Mouse (Mus musculus) midbrain, postnatal 0 days (tissue): ENCODE measurements around the gene C1ra. TPM values are rescaled to one million over a fixed set of nuclear protein-coding genes. Genes with fewer than 3 reads are reported as not detected.
A peak's percentile ranks its signal among the peaks of the same experiment; 100 is the strongest.
"Not testable (repeated sequence)": the region's sequence is repeated elsewhere in the genome, so short reads cannot be mapped to it uniquely, and the experiment has no call there.

Experiments
- ATAC-seq: fragments of 200-750 bp; cut with Nextera tagmentation; 2 replicates; pipeline ENCODE4 v1.8.0; 2017; ENCODE audit warnings: moderate number of reproducible peaks, mild to moderate bottlenecking, moderate TSS enrichment, moderate library complexity; ENCODE audit not compliant: low FRiP score
- DNase-seq: peaks from one replicate; pipeline ENCODE4 v3.0.0-alpha.2; 2015; ENCODE audit warnings: low spot score
- H3K27ac ChIP-seq: fragments of 300-500 bp; sonication (generic); 2 replicates; pipeline ENCODE4 v1.5.1; 2014; ENCODE audit warnings: low read depth, mild to moderate bottlenecking, low read length, mixed read lengths
- H3K27me3 ChIP-seq: fragments of 300-500 bp; sonication (generic); 2 replicates; pipeline ENCODE4 v1.6.1; 2014; ENCODE audit warnings: low read length, control low read depth, mixed read lengths; ENCODE audit not compliant: insufficient read depth
- H3K36me3 ChIP-seq: fragments of 300-500 bp; sonication (generic); 2 replicates; pipeline ENCODE4 v1.6.1; 2014; ENCODE audit warnings: low read length, control low read depth, mixed read lengths; ENCODE audit not compliant: insufficient read depth
- H3K4me1 ChIP-seq: fragments of 300-500 bp; sonication (generic); 2 replicates; pipeline ENCODE4 v1.6.1; 2014; ENCODE audit warnings: mild to moderate bottlenecking, control low read depth, antibody characterized with exemption, low read length, mixed read lengths; ENCODE audit not compliant: insufficient read depth
- H3K4me2 ChIP-seq: fragments of 300-500 bp; sonication (generic); 2 replicates; pipeline ENCODE4 v1.6.1; 2014; ENCODE audit warnings: low read depth, mild to moderate bottlenecking, low read length, mixed read lengths; ENCODE audit not compliant: poor library complexity, severe bottlenecking
- H3K4me3 ChIP-seq: fragments of 300-500 bp; sonication (generic); 2 replicates; pipeline ENCODE4 v1.5.1; 2014; ENCODE audit warnings: low read depth, mild to moderate bottlenecking, low read length, moderate library complexity
- H3K9ac ChIP-seq: fragments of 300-500 bp; sonication (generic); replicated peaks from 2 replicates; pipeline ENCODE4 v1.6.1; 2014; ENCODE audit warnings: mild to moderate bottlenecking, low read length, moderate library complexity, mixed read lengths; ENCODE audit not compliant: poor library complexity, severe bottlenecking
- H3K9me3 ChIP-seq: fragments of 300-500 bp; sonication (generic); 2 replicates; pipeline ENCODE4 v1.6.1; 2016; ENCODE audit warnings: low read length, control low read depth
- CTCF ChIP-seq: IDR thresholded peaks from 2 replicates; pipeline ENCODE4 v1.5.1; 2016; ENCODE audit warnings: antibody characterized with exemption, mild to moderate bottlenecking
- WGBS: fragments of 180-500 bp; shearing (Covaris S2); extraction: QIAGEN DNeasy Blood & Tissue Kit; methylation state at CpG from one replicate; pipeline ENCODE4 v1.1.7; 2014; 5-methylcytosine and 5-hydroxymethylcytosine counted together
- polyA plus RNA-seq: library from polyadenylated mRNA; unstranded; fragments of >200 nt; fragmentation: Nextera tagmentation; extraction: Ambion mirVana; gene quantifications from 2 replicates; pipeline ENCODE4 v1.2.1, GENCODE M21; 2015
- total RNA-seq: library from RNA; depleted of rRNA; stranded (reverse); fragments of >200 nt; gene quantifications from 2 replicates; pipeline ENCODE4 v1.2.3, GENCODE M21; 2014

Gene C1ra
- total and polyA plus RNA-seq, 2 experiments from 2014 or later = 0.49 to 0.54 TPM

GRCm38 (mm10) chr6:124545425-124545824, 33.2 kb downstream of the C1ra start:
- Histone ChIP-seq H3K36me3 (no peaks in the 10 kb centered on the region), H3K9me3 (no peaks in the 10 kb centered on the region), H3K9ac (no peak overlapping the region), H3K27ac (no peak overlapping the region), H3K4me3 (no peak overlapping the region), H3K4me1 (no peaks in the 10 kb centered on the region), H3K27me3 (no peaks in the 10 kb centered on the region), H3K4me2 (no peak overlapping the region)
- WGBS = 81% methylated on average over 2 of the region's 2 CpGs
- TF ChIP-seq CTCF = peak; percentile 26; the same call in 1 of the 2 replicates
- DNase-seq = no peak
- ATAC-seq = no peak

GRCm38 (mm10) chr6:124547979-124548378, 35.8 kb downstream of the C1ra start:
- not testable (repeated sequence) for H3K9me3 ChIP-seq, H3K27ac ChIP-seq, H3K27me3 ChIP-seq, H3K9ac ChIP-seq, H3K4me1 ChIP-seq, H3K36me3 ChIP-seq, DNase-seq, ATAC-seq, H3K4me2 ChIP-seq, H3K4me3 ChIP-seq
- WGBS = 93% methylated on average over 2 of the region's 3 CpGs

GRCm38 (mm10) chr6:124549023-124549550, 36.9 kb downstream of the C1ra start:
- no peaks in the 10 kb centered on the region for H3K4me1 ChIP-seq
- H3K27me3 ChIP-seq = no peaks in the 10 kb centered on the region
- H3K9ac ChIP-seq = no peak overlapping the region
- H3K9me3 ChIP-seq = peaks cover 4% of the 10 kb centered on the region
- H3K27ac ChIP-seq = no peak overlapping the region
- no peak overlapping the region for H3K4me2 ChIP-seq
- 83% methylated on average over 3 of the region's 3 CpGs for WGBS
- ATAC-seq = no peak
- no peak for TF ChIP-seq CTCF
- no peak for DNase-seq
- no peak overlapping the region for H3K4me3 ChIP-seq
- H3K36me3 ChIP-seq = no peaks in the 10 kb centered on the region

- Histone ChIP-seq H3K9me3 (peaks cover 4% of the 10 kb centered on the region), H3K27ac (no peak overlapping the region), H3K4me1 (no peaks in the 10 kb centered on the region), H3K4me2 (no peak overlapping the region), H3K36me3 (no peaks in the 10 kb centered on the region), H3K27me3 (no peaks in the 10 kb centered on the region), H3K9ac (no peak overlapping the region), H3K4me3 (no peak overlapping the region)
- WGBS = 75% methylated on average over 22 of the region's 22 CpGs
- DNase-seq = no peak
- no peak for TF ChIP-seq CTCF
- no peak for ATAC-seq
Observed at GRCm38 (mm10) chr6:124552766-124553165, 40.6 kb downstream of the C1ra start.

- not testable (repeated sequence) for H3K4me1 ChIP-seq, DNase-seq, H3K9ac ChIP-seq, H3K4me3 ChIP-seq, H3K9me3 ChIP-seq, H3K27me3 ChIP-seq, ATAC-seq, H3K27ac ChIP-seq, H3K4me2 ChIP-seq, H3K36me3 ChIP-seq
- 68% methylated on average over 2 of the region's 2 CpGs for WGBS
Observed at GRCm38 (mm10) chr6:124555956-124556355, 43.8 kb downstream of the C1ra start.

- H3K4me2 ChIP-seq, ATAC-seq, H3K27me3 ChIP-seq, H3K4me3 ChIP-seq, H3K9ac ChIP-seq, H3K27ac ChIP-seq, DNase-seq, H3K9me3 ChIP-seq, H3K36me3 ChIP-seq, H3K4me1 ChIP-seq: not testable (repeated sequence)
- WGBS = 81% methylated on average over 4 of the region's 4 CpGs
Observed at GRCm38 (mm10) chr6:124561156-124561555, 49.0 kb downstream of the C1ra start.

GRCm38 (mm10) chr6:124561611-124562010, 49.4 kb downstream of the C1ra start:
- not testable (repeated sequence) for H3K4me2 ChIP-seq, H3K4me3 ChIP-seq, H3K4me1 ChIP-seq, ATAC-seq, H3K9ac ChIP-seq, DNase-seq, H3K27ac ChIP-seq, H3K27me3 ChIP-seq, H3K9me3 ChIP-seq, H3K36me3 ChIP-seq
- 94% methylated on average over 1 of the region's 2 CpGs for WGBS
